Mouse (Mus musculus) cortical plate, adult 2 months (tissue): ENCODE results near the gene Trnau1ap.

Experiments
- CTCF ChIP-seq: fragments of 200-500 bp; IDR thresholded peaks from 2 replicates; pipeline ENCODE4 v1.5.1; 2011; ENCODE audit warnings: mild to moderate bottlenecking, control low read depth, low read length; ENCODE audit not compliant: insufficient read depth; ENCODE audit errors: extremely low read depth
- POLR2A ChIP-seq: fragments of 200-500 bp; IDR thresholded peaks from 2 replicates; pipeline ENCODE4 v1.6.1; 2011; ENCODE audit warnings: mild to moderate bottlenecking, low read length, control low read depth; ENCODE audit not compliant: insufficient read depth; ENCODE audit errors: extremely low read depth

GRCm38 (mm10) chr4:132329835-132330354 lies 557 bp upstream of the Trnau1ap start:
- TF ChIP-seq CTCF = no peak
- TF ChIP-seq POLR2A = no peak
